Mouse (Mus musculus) stomach, embryonic 16.5 days (tissue): Measurements from ENCODE around the gene Cdc42bpg. TPM values are rescaled to one million over a fixed set of nuclear protein-coding genes. Genes with fewer than 3 reads are reported as not detected.
A peak's percentile ranks its signal among the peaks of the same experiment; 100 is the strongest.

Experiments used
- microRNA counts: library from miRNA; unstranded; fragments of <30 nt; microRNA quantifications from one replicate; lab custom pipeline; 2016
- microRNA-seq: library from miRNA; unstranded; fragments of <30 nt; microRNA quantifications from one replicate; pipeline ENCODE4, GENCODE M21; 2016
- polyA plus RNA-seq: library from polyadenylated mRNA; unstranded; fragments of >200 nt; fragmentation: Nextera tagmentation; extraction: Ambion mirVana; gene quantifications from 2 replicates; pipeline ENCODE4 v1.2.1, GENCODE M21; 2015

Gene Cdc42bpg
- polyA plus RNA-seq, 1 experiment from 2014 or later = 1.9 TPM

MicroRNAs within 50 kb of the gene (microRNA counts, 519-probe panel; counts per million panel counts)
- 3,464 counts per million, percentile 80 among the panel's probes with 10 or more counts for microRNA mmu-miR-192 (lab: Ali Mortazavi, UCI)

Small RNA genes within 50 kb of the gene (microRNA-seq; reads per million reads assigned to microRNA genes)
- gene Mir192 = 1,725 reads per million, percentile 82 among the genes with 10 or more reads in this experiment
- 624 reads per million, percentile 72 among the genes with 10 or more reads in this experiment for gene Mir194-2
- 0.99 reads per million for gene Mir6989

Other genes with a start within 250 kb of the Cdc42bpg start
- gene Mrpl49, start 248.7 kb upstream of the Cdc42bpg start, polyA plus RNA-seq = 63.2 and 65.9 TPM in 2 replicates
- gene Fau, start 248.6 kb upstream of the Cdc42bpg start, polyA plus RNA-seq = 635 and 729 TPM in 2 replicates
- 25.0 and 26.0 TPM in 2 replicates for gene Znhit2, start 245.3 kb upstream of the Cdc42bpg start, polyA plus RNA-seq
- gene Tm7sf2, start 238.1 kb upstream of the Cdc42bpg start, polyA plus RNA-seq = 25.5 and 29.1 TPM in 2 replicates
- gene Vps51, start 229.2 kb upstream of the Cdc42bpg start, polyA plus RNA-seq = 61.8 and 69.0 TPM in 2 replicates
- not detected in 2 replicates for gene Tmem262, start 226.4 kb upstream of the Cdc42bpg start, polyA plus RNA-seq
- gene Gm28374, start 224.2 kb upstream of the Cdc42bpg start, polyA plus RNA-seq = 0.71 and 1.3 TPM in 2 replicates
- gene Zfpl1, start 221.5 kb upstream of the Cdc42bpg start, polyA plus RNA-seq = 62.7 and 70.3 TPM in 2 replicates
- gene Cdca5, start 221.5 kb upstream of the Cdc42bpg start, polyA plus RNA-seq = 29.9 and 31.0 TPM in 2 replicates
- 0.19 TPM in 1 of 2 replicates, not detected in the other for gene AC131692.1, start 212.0 kb upstream of the Cdc42bpg start, polyA plus RNA-seq
- 1.2 and 2.9 TPM in 2 replicates for gene Naaladl1, start 200.7 kb upstream of the Cdc42bpg start, polyA plus RNA-seq
- gene Sac3d1, start 187.8 kb upstream of the Cdc42bpg start, polyA plus RNA-seq = 23.8 and 25.2 TPM in 2 replicates
- 30.9 and 31.9 TPM in 2 replicates for gene Snx15, start 178.2 kb upstream of the Cdc42bpg start, polyA plus RNA-seq
- 0.25 and 0.44 TPM in 2 replicates for gene Batf2, start 165.5 kb upstream of the Cdc42bpg start, polyA plus RNA-seq
- 96.8 and 106 TPM in 2 replicates for gene Arl2, start 164.9 kb upstream of the Cdc42bpg start, polyA plus RNA-seq
- gene Majin, start 122.1 kb upstream of the Cdc42bpg start, polyA plus RNA-seq = not detected in 2 replicates
- 0.41 and 0.48 TPM in 2 replicates for gene Gpha2, start 80.1 kb upstream of the Cdc42bpg start, polyA plus RNA-seq
- 20.6 and 22.1 TPM in 2 replicates for gene Ppp2r5b, start 70.6 kb upstream of the Cdc42bpg start, polyA plus RNA-seq
- gene Atg2a, start 64.8 kb upstream of the Cdc42bpg start, polyA plus RNA-seq = 9.3 and 11.2 TPM in 2 replicates
- 77.2 and 98.4 TPM in 2 replicates for gene Ehd1, start 29.7 kb upstream of the Cdc42bpg start, polyA plus RNA-seq
- 59.0 and 60.2 TPM in 2 replicates for gene Men1, start 28.5 kb downstream of the Cdc42bpg start, polyA plus RNA-seq
- gene Map4k2, start 34.7 kb downstream of the Cdc42bpg start, polyA plus RNA-seq = 11.4 and 11.8 TPM in 2 replicates
- 94.5 and 95.1 TPM in 2 replicates for gene Sf1, start 57.2 kb downstream of the Cdc42bpg start, polyA plus RNA-seq
- gene Pygm, start 77.9 kb downstream of the Cdc42bpg start, polyA plus RNA-seq = 17.7 and 55.0 TPM in 2 replicates
- gene Rasgrp2, start 92.9 kb downstream of the Cdc42bpg start, polyA plus RNA-seq = 72.6 and 74.2 TPM in 2 replicates
- 0.91 and 0.98 TPM in 2 replicates for gene Nrxn2, start 112.3 kb downstream of the Cdc42bpg start, polyA plus RNA-seq
- not detected in 2 replicates for gene Slc22a12, start 236.6 kb downstream of the Cdc42bpg start, polyA plus RNA-seq